Mouse (Mus musculus) megakaryocyte-erythroid progenitor cell, adult 5 weeks (primary cell): ENCODE data around the gene Stfa1. TPM values are rescaled to one million over a fixed set of nuclear protein-coding genes. Genes with fewer than 3 reads are reported as not detected.

Experiments
- polyA plus RNA-seq: library from polyadenylated mRNA; stranded (reverse); fragments of >175 nt; gene quantifications from 2 replicates; pipeline ENCODE4 v1.2.3, GENCODE M21; 2012

The Stfa1 gene
- not detected in 2 replicates for polyA plus RNA-seq

GRCm38 (mm10) chr16:36276796-36277195 lies at the start of gene Stfa1:
Gene Stfa1 (plus strand): TSS chr16:36276951.

GRCm38 (mm10) chr16:36334232-36334631 lies 57.5 kb downstream of the Stfa1 start, which contains the start of gene BC117090:
Gene BC117090 (minus strand): TSS chr16:36334332.

Other genes starting within 250 kb of the Stfa1 start
- gene Wdr5b, start 235.8 kb upstream of the Stfa1 start, polyA plus RNA-seq = 0.15 and 0.35 TPM in 2 replicates
- 115 and 118 TPM in 2 replicates for gene Fam162a, start 205.4 kb upstream of the Stfa1 start, polyA plus RNA-seq
- gene Ccdc58, start 205.3 kb upstream of the Stfa1 start, polyA plus RNA-seq = 5.2 and 5.4 TPM in 2 replicates
- not detected in 2 replicates for gene Csta1, start 145.7 kb upstream of the Stfa1 start, polyA plus RNA-seq
- not detected in 2 replicates for gene Stfa2l1, start 120.1 kb upstream of the Stfa1 start, polyA plus RNA-seq
- 0.03 and 0.23 TPM in 2 replicates for gene Gm5483, start 92.7 kb upstream of the Stfa1 start, polyA plus RNA-seq
- gene Gm5416, start 66.5 kb upstream of the Stfa1 start, polyA plus RNA-seq = not detected in 2 replicates
- not detected in 2 replicates for gene 2010005H15Rik, start 55.5 kb upstream of the Stfa1 start, polyA plus RNA-seq
- not detected in 2 replicates for gene BC117090, start 57.4 kb downstream of the Stfa1 start, polyA plus RNA-seq
- not detected in 2 replicates for gene BC100530, start 90.8 kb downstream of the Stfa1 start, polyA plus RNA-seq
- 0.49 TPM in 1 of 2 replicates, not detected in the other for gene Stfa2, start 131.5 kb downstream of the Stfa1 start, polyA plus RNA-seq
- 0.38 TPM in 1 of 2 replicates, not detected in the other for gene Stfa3, start 178.4 kb downstream of the Stfa1 start, polyA plus RNA-seq